Mouse (Mus musculus): ENCODE data around the gene Gm2237. TPM values are rescaled to one million over a fixed set of nuclear protein-coding genes. Genes with fewer than 3 reads are reported as not detected.
"Not testable (repeated sequence)": the region's sequence is repeated elsewhere in the genome, so short reads cannot be mapped to it uniquely, and the experiment has no call there.

Gm2237 gene
- 1.6 and 1.7 TPM in 2 replicates for total RNA-seq (2017)

GRCm38 (mm10) chr14:19584804-19585667 lies at the start of gene Gm2237:
Gm2237 (minus strand) TSS chr14:19585135.
- ATAC-seq (ENCODE audit: extremely low read depth, insufficient number of reproducible peaks, low FRiP score, poor library complexity, severe bottlenecking), result not testable (repeated sequence)

DNA sequence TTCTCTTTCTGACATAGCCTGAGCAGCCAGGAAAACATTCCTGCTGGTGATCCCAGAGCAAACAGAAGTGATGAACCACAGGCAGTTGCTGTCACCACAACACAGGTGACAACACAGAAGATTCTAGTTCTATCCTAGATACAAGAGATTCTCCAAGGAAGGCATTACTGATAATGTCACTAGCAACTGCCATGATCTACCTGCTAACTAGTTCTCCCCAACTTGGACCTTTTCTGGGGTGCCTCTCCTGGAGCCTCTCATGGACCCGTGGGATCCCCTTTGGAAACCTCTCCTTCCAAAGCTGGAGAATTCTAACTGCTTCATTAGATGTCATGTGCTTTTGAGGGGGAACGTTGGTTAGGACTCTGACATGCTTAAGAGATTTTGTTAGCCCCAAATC lies 17.5 kb upstream of the Gm2237 start, which contains the start of gene Gm5458:
Gene Gm5458, minus strand, starts transcription at position 101 of the 400 bp plus-strand sequence.
- not testable (repeated sequence) for ATAC-seq (ENCODE audit: extremely low read depth, insufficient number of reproducible peaks, low FRiP score, poor library complexity, severe bottlenecking)

DNA sequence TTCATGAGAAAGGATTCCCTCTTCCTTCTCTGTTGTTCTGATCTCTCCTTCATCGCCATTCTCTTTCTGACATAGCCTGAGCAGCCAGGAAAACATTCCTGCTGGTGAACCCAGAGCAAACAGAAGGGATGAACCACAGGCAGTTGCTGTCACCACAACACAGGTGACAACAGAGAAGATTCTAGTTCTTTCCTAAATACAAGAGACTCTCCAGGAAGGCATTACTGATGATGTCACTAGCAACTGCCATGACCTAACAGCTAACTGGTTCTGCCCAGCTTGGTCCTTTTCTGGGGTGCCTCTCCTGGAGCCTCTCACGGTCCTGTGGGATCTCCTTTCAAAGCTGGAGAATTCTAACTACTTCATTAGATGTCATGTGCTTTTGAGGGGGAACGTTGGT lies 35.1 kb downstream of the Gm2237 start, which contains the start of gene Gm2244:
Gene Gm2244, minus strand, starts transcription at position 101 of the 400 bp plus-strand sequence.
- ATAC-seq (ENCODE audit: extremely low read depth, insufficient number of reproducible peaks, low FRiP score, poor library complexity, severe bottlenecking), result not testable (repeated sequence)

Other genes with a start within 250 kb of the Gm2237 start
- 466 and 726 TPM in 2 replicates for gene Gm21738, start 166.2 kb downstream of the Gm2237 start, total RNA-seq (2017)
- not detected in 2 replicates for gene Gm2244, start 35.2 kb downstream of the Gm2237 start, total RNA-seq (2017)
- gene Gm5458, start 17.4 kb upstream of the Gm2237 start, total RNA-seq (2017), result not detected in 2 replicates
- 0.25 TPM in 1 of 2 replicates, not detected in the other for gene Nid2, start 166.1 kb upstream of the Gm2237 start, total RNA-seq (2017)
- gene Rtraf, start 238.7 kb upstream of the Gm2237 start, total RNA-seq (2017), result 56.4 and 58.2 TPM in 2 replicates